Comparison of ENCODE assay signal across 31 mouse cellular contexts in the genomic region with DNA sequence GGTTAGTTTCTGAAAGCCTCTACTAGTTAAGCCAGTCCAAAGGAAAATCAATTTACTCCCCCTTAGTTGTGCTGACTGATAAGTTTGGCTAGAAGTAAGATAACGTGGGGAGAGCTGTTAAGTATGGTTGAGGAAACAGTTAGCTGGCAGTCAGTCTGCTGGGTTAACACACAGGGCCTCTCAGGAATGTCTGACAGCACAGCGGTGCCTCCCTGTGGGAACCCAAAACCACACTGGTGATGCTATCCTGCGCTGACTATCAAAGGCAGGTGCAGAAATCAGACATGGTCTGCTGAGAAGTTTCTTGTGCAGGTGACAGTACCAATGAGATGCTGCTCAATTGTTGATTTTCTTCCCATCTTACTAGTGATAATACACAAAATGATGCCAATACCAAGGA. TPM values are rescaled to one million over a fixed set of nuclear protein-coding genes. Genes with fewer than 3 reads are reported as not detected.
A peak's percentile ranks its signal among the peaks of the same experiment; 100 is the strongest.
DNase-seq lines count a peak whose midpoint lies in the region; ATAC-seq and TF ChIP-seq lines count a peak whose summit lies in the region.
"Had no signal": no experiment of that assay in that cellular context is flagged by ENCODE, and none has a peak within 500 bp of the region (broad histone marks: within the 10 kb centered on the region; RNA-seq: fewer than 3 reads in every experiment).

No protein-coding gene starts in this region.

- H3K9ac ChIP-seq in lung, postnatal 0 days (replicated peaks; ENCODE audit: low read depth) = no peak overlapping the region
- no peak overlapping the region for H3K9ac ChIP-seq in MEL (ENCODE audit: control insufficient read depth, low read depth, low read length, poor library complexity, severe bottlenecking)
- H3K9ac ChIP-seq: embryonic facial prominence, embryonic 12.5 days; embryonic facial prominence, embryonic 15.5 days; forebrain, postnatal 0 days; hindbrain, embryonic 13.5 days had no signal

- no peak overlapping the region for H3K4me3 ChIP-seq in lung, postnatal 0 days (ENCODE audit: low read depth, low read length)
- no peak overlapping the region for H3K4me3 ChIP-seq in MEL (ENCODE audit: control insufficient read depth in 1 of 2, insufficient read depth in 1 of 2, low read depth in 2 of 2, low read length in 2 of 2)
- H3K4me3 ChIP-seq: embryonic facial prominence, embryonic 12.5 days; embryonic facial prominence, embryonic 15.5 days; gastrocnemius, adult 2 months; hindbrain, embryonic 10.5 days; hindbrain, embryonic 13.5 days had no signal

- H3K27ac ChIP-seq in lung, postnatal 0 days (ENCODE audit: low read length) = no peak overlapping the region
- H3K27ac ChIP-seq in MEL (ENCODE audit: control insufficient read depth, low read depth, low read length) = no peak overlapping the region
- H3K27ac ChIP-seq: embryonic facial prominence, embryonic 12.5 days; embryonic facial prominence, embryonic 15.5 days; gastrocnemius, adult 2 months; hindbrain, embryonic 10.5 days; hindbrain, embryonic 13.5 days had no signal

- WGBS in lung, postnatal 0 days = 51% methylated on average over 3 of the region's 3 CpGs

- H3K27me3 ChIP-seq in lung, postnatal 0 days (replicated peaks; ENCODE audit: insufficient read depth, low read length) = no peaks in the 10 kb centered on the region
- H3K27me3 ChIP-seq in MEL (ENCODE audit: control insufficient read depth in 1 of 2, insufficient read depth in 2 of 2, low read length in 2 of 2) = no peaks in the 10 kb centered on the region
- H3K27me3 ChIP-seq: embryonic facial prominence, embryonic 12.5 days; embryonic facial prominence, embryonic 15.5 days; hindbrain, embryonic 13.5 days had no signal

- H3K9me3 ChIP-seq in lung, postnatal 0 days (ENCODE audit: low read length) = no peaks in the 10 kb centered on the region
- H3K9me3 ChIP-seq in MEL (replicated peaks; ENCODE audit: insufficient read depth, low read length) = no peaks in the 10 kb centered on the region
- H3K9me3 ChIP-seq: embryonic facial prominence, embryonic 12.5 days; embryonic facial prominence, embryonic 15.5 days; hindbrain, embryonic 10.5 days; hindbrain, embryonic 13.5 days had no signal

- no peak for ATAC-seq in lung, postnatal 0 days
- peak; percentile 35; the same call in 1 of the 2 replicates for ATAC-seq in megakaryocyte progenitor cell, adult 5-6 weeks (replicated peaks; ENCODE audit: poor library complexity)
- ATAC-seq: activated CD4-positive, CD25-positive, alpha-beta regulatory T cell, adult 4 months; forebrain, embryonic 14.5 days; forebrain, postnatal 0 days; hindbrain, embryonic 16.5 days had no signal

- TF ChIP-seq RAD21 in MEL (IDR thresholded peaks at IDR 0.05; ENCODE audit: low read depth, low read length) = no peak

- H3K4me1 ChIP-seq in lung, postnatal 0 days (ENCODE audit: insufficient read depth, low read depth, low read length) = no peaks in the 10 kb centered on the region
- H3K4me1 ChIP-seq in MEL (ENCODE audit: control insufficient read depth in 1 of 2, insufficient read depth in 2 of 2, low read length in 2 of 2) = no peaks in the 10 kb centered on the region; a peak in 1 of 4 replicates
- H3K4me1 ChIP-seq: embryonic facial prominence, embryonic 12.5 days; embryonic facial prominence, embryonic 15.5 days; hindbrain, embryonic 10.5 days; hindbrain, embryonic 13.5 days had no signal

- TF ChIP-seq POLR2A in MEL (IDR thresholded peaks at IDR 0.05; ENCODE audit: control insufficient read depth in 1 of 2, insufficient read depth in 1 of 2, low read depth in 1 of 2, low read length in 2 of 2, poor library complexity in 1 of 2) = no peak

- no peak overlapping the region for H3K4me2 ChIP-seq in lung, postnatal 0 days (replicated peaks; ENCODE audit: low read depth, low read length)
- H3K4me2 ChIP-seq: embryonic facial prominence, embryonic 12.5 days; embryonic facial prominence, embryonic 15.5 days; heart, embryonic 11.5 days; hindbrain, embryonic 13.5 days had no signal

- no peak for TF ChIP-seq EP300 in lung, postnatal 0 days (IDR thresholded peaks at IDR 0.05)
- TF ChIP-seq EP300 in MEL (IDR thresholded peaks at IDR 0.05; ENCODE audit: low read depth in 1 of 2, low read length in 2 of 2) = no peak

- peak; percentile 23; the same call in 1 of the 2 replicates for TF ChIP-seq CTCF in lung, postnatal 0 days (IDR thresholded peaks at IDR 0.05)
- TF ChIP-seq CTCF in MEL (IDR thresholded peaks at IDR 0.05 in 2 of 3, conservative IDR thresholded peaks at IDR 0.05 in 1 of 3; ENCODE audit: control insufficient read depth in 1 of 3, insufficient read depth in 1 of 3, low read depth in 2 of 3, low read length in 3 of 3, poor library complexity in 1 of 3, severe bottlenecking in 1 of 3) = no peak

- H3K36me3 ChIP-seq in lung, postnatal 0 days (ENCODE audit: insufficient read depth, low read length) = no peaks in the 10 kb centered on the region
- no peaks in the 10 kb centered on the region for H3K36me3 ChIP-seq in MEL (ENCODE audit: control insufficient read depth in 1 of 2, insufficient read depth in 2 of 2, low read length in 2 of 2)
- H3K36me3 ChIP-seq: embryonic facial prominence, embryonic 12.5 days; embryonic facial prominence, embryonic 15.5 days; G1E; hindbrain, embryonic 10.5 days had no signal

- no peaks in the 10 kb centered on the region for H3K79me2 ChIP-seq in MEL (ENCODE audit: control insufficient read depth, insufficient read depth, low read length, poor library complexity)

- no peak for DNase-seq in lung, postnatal 0 days (ENCODE audit: low spot score)
- no peak for DNase-seq in lung, postnatal 14 days
- peak; percentile 35 for DNase-seq in thymus, postnatal 4 days
- DNase-seq in thymus, adult 18-20 months = no peak
- DNase-seq in MEL (ENCODE audit: low read depth, low spot score) = peak; percentile 6
- no peak for DNase-seq in embryo, embryonic 9.5 days (ENCODE audit: extremely low spot score)
- no peak for DNase-seq in layer of hippocampus, postnatal 36 days
- DNase-seq: adrenal gland, adult 8-10 months; adrenal gland, postnatal 25 days; cerebellum, adult 11-12 months; cerebellum, adult 8-10 months; cerebellum, postnatal 10 days; cerebellum, postnatal 36 days; forebrain, postnatal 0 days; gastrocnemius, adult 2 months; gastrocnemius, postnatal 14 days; heart, adult 11 months; heart, postnatal 36 days had no signal

TF ChIP-seq in MEL, 35 proteins besides CTCF, POLR2A, EP300 and RAD21:
- TF ChIP-seq ZC3H11A (IDR thresholded peaks at IDR 0.05; ENCODE audit: low read depth, low read length) (no peak), NELFE (IDR thresholded peaks at IDR 0.05; ENCODE audit: low read depth, low read length) (no peak), SMC3 (IDR thresholded peaks at IDR 0.05; ENCODE audit: low read depth, low read length) (no peak), HCFC1 (IDR thresholded peaks at IDR 0.05; ENCODE audit: low read depth, low read length) (no peak), TCF12 (IDR thresholded peaks at IDR 0.05; ENCODE audit: low read depth, low read length) (no peak)

RNA-seq across cellular contexts. Expression of a gene that starts 14.2 kb away (rescaled TPM):
- polyA plus RNA-seq in lung, postnatal 0 days (2015; fragmentation: Nextera tagmentation; extraction: Ambion mirVana) = 0.31 and 0.61 TPM in 2 replicates
- total RNA-seq in MEL (2012; rRNA removed) = not detected in 2 replicates
- polyA plus RNA-seq in MEL (2012; ENCODE audit: insufficient read depth in 1 of 2, insufficient read length in 2 of 2, low read depth in 1 of 2, low replicate concordance in 2 of 2, missing spikeins in 1 of 2) = not detected
- 16.7 and 17.0 TPM in 2 replicates for total RNA-seq in megakaryocyte progenitor cell, adult 5-6 weeks (2015)
- 10.2 and 15.9 TPM in 2 replicates for total RNA-seq in megakaryocyte progenitor cell, adult 5-6 weeks (2017)
- under 1 TPM; 0.80 to 0.94 TPM for total RNA-seq in layer of hippocampus, postnatal 36 days (2021)
- total RNA-seq: adrenal gland, adult 8-10 months; adrenal gland, postnatal 25 days; gastrocnemius, adult 2 months; gastrocnemius, postnatal 14 days; heart, adult 8-10 months; heart, postnatal 36 days had no signal
- polyA plus RNA-seq: G1E; heart, embryonic 11.5 days; heart, embryonic 14.5 days; heart, postnatal 0 days had no signal

Comparison
In these comparisons a context has a peak if more than half of its experiments do, and no peak if none do; other contexts are left out.
1. DNase-seq: peak in thymus, postnatal 4 days (single experiment) and MEL (single experiment); none in lung, postnatal 0 days (single experiment), lung, postnatal 14 days (single experiment), thymus, adult 18-20 months (0 of 2), embryo, embryonic 9.5 days (single experiment) and layer of hippocampus, postnatal 36 days (0 of 2).
2. RNA of a gene that starts 14.2 kb away (total RNA-seq): 10.2 to 17.0 TPM in megakaryocyte progenitor cell, adult 5-6 weeks; 0.80 to 0.94 TPM in layer of hippocampus, postnatal 36 days and not detected in MEL; every median in the first group is over 4 times any median in the second.